26 mouse cellular contexts compared by ENCODE assay signal in genomic region chr10:52295934-52296333, GRCm38 (mm10).
DNase-seq lines count a peak whose midpoint lies in the region; ATAC-seq and TF ChIP-seq lines count a peak whose summit lies in the region.
"Had no signal": no experiment of that assay in that cellular context is flagged by ENCODE, and none has a peak within 500 bp of the region (broad histone marks: within the 10 kb centered on the region; RNA-seq: fewer than 3 reads in every experiment).

No protein-coding gene starts in this region.

- no peak overlapping the region for H3K9ac ChIP-seq in forebrain, embryonic 15.5 days (replicated peaks)
- H3K9ac ChIP-seq in forebrain, embryonic 11.5 days (ENCODE audit: low read length), result no peak overlapping the region
- H3K9ac ChIP-seq in heart, adult 2 months (ENCODE audit: low read depth, low read length), result no peak overlapping the region
- H3K9ac ChIP-seq: hindbrain, embryonic 14.5 days had no signal

- TF ChIP-seq POLR2A in heart, adult 2 months (IDR thresholded peaks at IDR 0.05; ENCODE audit: insufficient read depth, low read depth, low read length), result no peak

- no peak overlapping the region for H3K27ac ChIP-seq in forebrain, embryonic 15.5 days (replicated peaks)
- no peak overlapping the region for H3K27ac ChIP-seq in forebrain, embryonic 11.5 days (ENCODE audit: low read depth, low read length)
- peak overlapping the region; percentile 27 for H3K27ac ChIP-seq in heart, adult 2 months
- 0 out of 2 replicates have a peak overlapping the region, but pooled peaks have one; percentile 18 for H3K27ac ChIP-seq in brown adipose tissue, adult 24 weeks (replicated peaks; ENCODE audit: low read depth, low read length)
- H3K27ac ChIP-seq: hindbrain, embryonic 14.5 days; hindbrain, postnatal 0 days had no signal

- H3K36me3 ChIP-seq in forebrain, embryonic 15.5 days, result no peaks in the 10 kb centered on the region
- H3K36me3 ChIP-seq in forebrain, embryonic 11.5 days (ENCODE audit: control insufficient read depth, insufficient read depth, low read length), result no peaks in the 10 kb centered on the region
- H3K36me3 ChIP-seq in heart, adult 2 months (ENCODE audit: control insufficient read depth, insufficient read depth, low read length), result peaks cover 7% of the 10 kb centered on the region; the same call in 1 of the 2 replicates
- H3K36me3 ChIP-seq: G1E had no signal

- no peak for TF ChIP-seq EP300 in heart, adult 2 months (IDR thresholded peaks at IDR 0.05; ENCODE audit: insufficient read depth, low read depth, low read length)

- no peak for TF ChIP-seq CTCF in heart, adult 2 months (IDR thresholded peaks at IDR 0.05)

- no peaks in the 10 kb centered on the region for H3K79me2 ChIP-seq in heart, adult 2 months (replicated peaks; ENCODE audit: control insufficient read depth, insufficient read depth, low read length)

- WGBS in forebrain, embryonic 15.5 days, result 31% methylated on average over 2 of the region's 2 CpGs
- 79% methylated on average over 2 of the region's 2 CpGs for WGBS in forebrain, embryonic 11.5 days
- 85% methylated on average over 2 of the region's 2 CpGs for WGBS in heart, adult 2 months

- no peaks in the 10 kb centered on the region for H3K27me3 ChIP-seq in forebrain, embryonic 15.5 days
- H3K27me3 ChIP-seq in forebrain, embryonic 11.5 days (ENCODE audit: control insufficient read depth, insufficient read depth, low read length), result no peaks in the 10 kb centered on the region
- no peaks in the 10 kb centered on the region for H3K27me3 ChIP-seq in heart, adult 2 months (ENCODE audit: control insufficient read depth, insufficient read depth, low read length)
- H3K27me3 ChIP-seq: Patski had no signal

- H3K4me2 ChIP-seq in forebrain, embryonic 15.5 days (replicated peaks), result no peak overlapping the region
- H3K4me2 ChIP-seq in forebrain, embryonic 11.5 days (ENCODE audit: low read depth, low read length, severe bottlenecking), result no peak overlapping the region
- H3K4me2 ChIP-seq: heart, embryonic 11.5 days; hindbrain, embryonic 14.5 days had no signal

- peak; percentile 55; the same call in 1 of the 2 replicates for ATAC-seq in forebrain, embryonic 15.5 days (replicated peaks)
- no peak for ATAC-seq in forebrain, embryonic 11.5 days (replicated peaks; ENCODE audit: low FRiP score)
- no peak for ATAC-seq in cerebellum, adult (ENCODE audit: insufficient number of reproducible peaks, low FRiP score, low TSS enrichment)
- ATAC-seq: activated CD4-positive, CD25-positive, alpha-beta regulatory T cell, adult 4 months; CD4-positive, CD25-positive, alpha-beta regulatory T cell, adult 4 months; hindbrain, postnatal 0 days; inflammation-experienced regulatory T-cells, adult 6 months; intestine, embryonic 16.5 days; Patski had no signal

- intact Hi-C loops in heart, adult 2 months (cut with DNase I), result loop anchor here (2.0 kb wide), 2 partner anchors 17 to 63 kb away; partner anchors contain the start of gene Dcbld1

- no peak for DNase-seq in forebrain, embryonic 11.5 days (ENCODE audit: low spot score)
- DNase-seq in heart, adult 2 months, result no peak
- no peak for DNase-seq in heart, postnatal 4 days
- DNase-seq in R1 (ENCODE audit: low read depth, low spot score), result peak; percentile 69
- no peak for DNase-seq in yolk sac, embryonic 10.5 days (ENCODE audit: low spot score)
- DNase-seq: adrenal gland, adult 8-10 months; adrenal gland, postnatal 25 days; cerebellum, adult 11-12 months; cerebellum, adult 8-10 months; cerebellum, postnatal 10 days; cerebellum, postnatal 36 days; gastrocnemius, postnatal 25 days; kidney, adult 18-20 months; kidney, adult 9 months had no signal

- no peak overlapping the region for H3K4me3 ChIP-seq in forebrain, embryonic 15.5 days
- H3K4me3 ChIP-seq in forebrain, embryonic 11.5 days (ENCODE audit: low read depth, low read length), result no peak overlapping the region
- no peak overlapping the region for H3K4me3 ChIP-seq in heart, adult 2 months
- no peak overlapping the region for H3K4me3 ChIP-seq in brown adipose tissue, adult 24 weeks (ENCODE audit: insufficient read depth, low read depth, low read length)

- no peaks in the 10 kb centered on the region for H3K9me3 ChIP-seq in forebrain, embryonic 15.5 days
- no peaks in the 10 kb centered on the region for H3K9me3 ChIP-seq in forebrain, embryonic 11.5 days (ENCODE audit: control insufficient read depth, low read length)
- H3K9me3 ChIP-seq: G1E had no signal

- H3K4me1 ChIP-seq in forebrain, embryonic 15.5 days, result no peaks in the 10 kb centered on the region
- H3K4me1 ChIP-seq in forebrain, embryonic 11.5 days (replicated peaks; ENCODE audit: control insufficient read depth, insufficient read depth, low read length), result no peaks in the 10 kb centered on the region
- peaks cover 3% of the 10 kb centered on the region for H3K4me1 ChIP-seq in heart, adult 2 months (ENCODE audit: control insufficient read depth, insufficient read depth, low read length)
- peaks cover 7% of the 10 kb centered on the region for H3K4me1 ChIP-seq in brown adipose tissue, adult 24 weeks (ENCODE audit: control insufficient read depth, insufficient read depth, insufficient read length, low read length)

Comparison
In these comparisons a context has a peak if more than half of its experiments do, and no peak if none do; other contexts are left out.
1. H3K27ac ChIP-seq: peak in heart, adult 2 months (single experiment) and brown adipose tissue, adult 24 weeks (single experiment); none in forebrain, embryonic 15.5 days (single experiment) and forebrain, embryonic 11.5 days (single experiment).